Mouse (Mus musculus) R1 (cell line): ENCODE results near the gene Zbtb17.

ENCODE experiments used
- DNase-seq: peaks from one replicate; pipeline ENCODE4 v3.0.0-alpha.2; 2018; ENCODE audit warnings: low read depth, low spot score

Gene Zbtb17

GRCm38 (mm10) chr4:141487581-141487980, 43.1 kb downstream of the Zbtb17 start:
- DNase-seq: no peak

GRCm38 (mm10) chr4:141488670-141489069, 44.2 kb downstream of the Zbtb17 start:
- no peak for DNase-seq

- peak; percentile 66 for DNase-seq
These were observed 56.2 kb downstream of the Zbtb17 start for GRCm38 (mm10) chr4:141500637-141501036.

- DNase-seq: no peak
These were observed 56.6 kb downstream of the Zbtb17 start for GRCm38 (mm10) chr4:141501058-141501457.

GRCm38 (mm10) chr4:141502723-141503122, 58.3 kb downstream of the Zbtb17 start:
- DNase-seq: no peak

- DNase-seq: no peak
These were observed 60.0 kb downstream of the Zbtb17 start for GRCm38 (mm10) chr4:141504471-141504870.

GRCm38 (mm10) chr4:141505810-141506209, 61.4 kb downstream of the Zbtb17 start:
- no peak for DNase-seq

GRCm38 (mm10) chr4:141506352-141506751, 61.9 kb downstream of the Zbtb17 start:
- peak; percentile 78 for DNase-seq

GRCm38 (mm10) chr4:141506893-141507292, 62.4 kb downstream of the Zbtb17 start:
- DNase-seq: no peak

- peak; percentile 67 for DNase-seq
These were observed 66.0 kb downstream of the Zbtb17 start for GRCm38 (mm10) chr4:141510457-141510856.

- no peak for DNase-seq
These were observed 67.7 kb downstream of the Zbtb17 start for GRCm38 (mm10) chr4:141512145-141512544.

- DNase-seq: no peak
These were observed 69.8 kb downstream of the Zbtb17 start for GRCm38 (mm10) chr4:141514179-141514641.
